Mouse (Mus musculus) heart, postnatal 4 days (tissue): ENCODE results near the gene Gys2. TPM values are rescaled to one million over a fixed set of nuclear protein-coding genes. Genes with fewer than 3 reads are reported as not detected.

Source experiments
- DNase-seq: peaks from one replicate; pipeline ENCODE4 v3.0.0; 2021
- total RNA-seq, 2 experiments: library from RNA; stranded (reverse); gene quantifications; 2 replicates each; pipeline ENCODE4 v1.2.3; 2021

Gene Gys2
- total RNA-seq, 2 experiments from 2014 or later: not detected

DNA sequence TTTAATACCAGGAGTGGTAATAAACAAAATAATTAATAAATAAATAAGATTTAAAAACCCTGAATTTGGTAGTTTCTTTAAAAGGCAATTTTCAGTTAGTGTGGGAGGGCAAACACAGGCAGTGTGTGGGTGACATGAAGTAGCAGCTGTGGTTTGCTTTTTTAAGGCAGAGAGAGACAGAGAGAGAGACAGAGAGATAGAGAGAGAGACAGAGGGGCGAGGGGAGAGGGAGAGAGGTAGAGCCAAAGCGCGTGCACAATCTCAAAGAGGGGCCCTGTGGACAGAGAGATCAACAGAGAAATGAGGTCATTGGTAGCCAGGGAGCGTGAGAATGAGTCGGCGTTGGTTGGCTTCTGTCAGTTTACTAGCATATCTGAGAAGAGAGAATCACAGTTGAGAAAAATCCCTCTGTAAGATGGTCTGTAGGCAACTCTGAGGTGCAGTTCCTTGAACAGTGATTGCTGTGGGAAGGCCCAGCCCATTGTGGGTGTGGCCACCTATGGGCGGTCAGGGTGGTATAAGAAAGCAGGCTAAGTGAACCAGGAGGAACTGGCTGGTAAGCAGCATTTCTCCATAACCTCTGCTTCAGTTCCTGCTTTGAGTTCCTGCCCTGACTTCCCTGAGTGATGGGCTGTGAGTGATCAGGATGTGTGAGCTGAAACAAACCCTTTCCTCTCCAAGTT is 17.5 kb downstream of the Gys2 start:
- no peak for DNase-seq

DNA sequence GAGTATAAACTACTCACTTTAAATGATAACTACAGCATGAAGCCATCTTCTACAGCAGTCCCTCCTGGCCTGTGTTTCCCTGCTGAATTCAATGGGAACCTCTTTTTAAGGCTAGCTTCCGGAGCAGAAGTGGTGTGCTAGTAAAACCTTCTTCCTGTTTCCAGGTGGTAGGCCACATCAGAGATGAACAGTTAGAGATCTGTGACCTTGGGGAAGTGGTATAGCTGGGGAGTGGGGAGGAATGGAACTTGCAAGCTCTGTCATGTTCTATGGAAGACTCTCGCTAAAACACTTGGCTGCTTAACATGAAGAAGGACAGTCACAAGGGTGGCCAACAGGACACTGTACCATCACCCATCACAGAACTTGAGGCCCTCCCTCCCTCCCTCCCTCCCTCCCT is 19.6 kb downstream of the Gys2 start:
- no peak for DNase-seq

DNA sequence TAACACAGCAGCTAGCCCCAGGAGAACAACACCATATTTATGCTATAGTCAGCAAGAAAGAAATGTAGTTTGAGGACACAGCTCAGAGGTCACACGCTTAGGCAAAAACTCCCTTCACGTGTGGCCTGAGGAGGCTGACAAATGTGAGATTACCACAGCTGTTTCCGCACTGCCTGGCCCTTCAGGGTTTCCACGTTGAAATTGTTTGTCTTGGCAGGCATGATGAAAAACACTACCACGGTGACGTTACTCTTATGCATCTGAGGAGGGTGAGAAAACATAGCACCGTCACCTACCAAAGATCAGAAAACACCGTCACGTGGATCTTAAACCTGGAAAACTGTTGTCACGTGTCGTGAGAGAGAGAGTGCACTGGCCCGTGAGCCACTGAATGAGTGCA is 21.5 kb downstream of the Gys2 start:
- no peak for DNase-seq

DNA sequence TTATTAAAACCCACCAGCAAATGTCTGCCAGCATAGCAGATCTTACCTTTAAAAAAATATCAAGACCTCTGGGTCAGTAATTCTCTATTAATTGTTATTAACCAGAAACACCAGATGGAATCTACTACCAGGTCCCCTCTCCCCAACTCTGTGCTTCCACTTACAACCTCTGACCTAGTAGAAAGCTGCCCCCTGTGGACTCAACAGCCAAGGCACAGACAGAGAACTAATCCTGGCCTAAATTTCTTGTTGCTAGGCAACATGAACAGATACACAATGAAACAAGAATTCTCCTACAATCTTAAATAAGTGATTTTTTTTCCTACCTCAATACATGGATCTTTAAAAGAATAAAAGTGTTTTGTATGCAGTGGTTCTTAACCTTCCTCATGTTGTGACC is 43.8 kb downstream of the Gys2 start:
- DNase-seq: no peak

DNA sequence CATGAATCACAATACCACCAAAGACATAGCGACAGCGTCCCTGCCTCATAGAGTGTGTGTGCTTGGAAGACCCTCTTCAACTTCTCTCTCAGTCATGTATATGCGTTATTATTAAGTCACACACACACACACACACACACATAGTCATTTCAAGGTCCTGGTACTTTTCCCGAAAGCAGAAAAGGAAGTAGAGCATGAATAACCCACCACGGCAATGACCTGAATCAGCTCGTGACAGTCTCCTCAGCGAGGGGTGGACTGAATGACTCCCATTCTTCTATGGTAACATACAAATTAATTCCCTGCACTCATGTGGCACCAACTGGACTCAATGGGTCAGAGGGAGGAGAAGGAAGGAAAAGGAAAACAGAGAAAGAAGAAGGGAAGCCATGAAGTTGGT is 47.9 kb downstream of the Gys2 start:
- DNase-seq: no peak

DNA sequence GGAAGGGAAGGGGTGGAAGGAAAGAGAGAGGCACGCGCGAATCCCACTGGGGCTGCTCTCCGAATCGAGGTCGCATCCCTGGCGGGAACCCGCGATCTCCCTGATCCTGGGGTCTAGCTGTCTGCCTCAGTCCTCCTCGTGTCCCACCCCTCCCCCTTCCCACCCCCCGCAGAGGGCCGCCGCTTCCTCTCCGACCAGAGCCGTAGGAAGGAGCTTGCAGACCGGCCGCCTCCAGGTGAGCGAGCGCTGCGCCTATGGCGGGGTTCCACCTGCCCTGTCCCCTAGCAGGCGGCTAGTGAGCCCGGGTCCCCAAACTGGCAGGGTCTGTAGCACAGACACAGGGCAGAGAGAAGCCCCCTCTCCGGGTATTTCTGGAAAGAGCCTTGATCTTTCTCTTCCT is 58.3 kb downstream of the Gys2 start:
- no peak for DNase-seq

DNA sequence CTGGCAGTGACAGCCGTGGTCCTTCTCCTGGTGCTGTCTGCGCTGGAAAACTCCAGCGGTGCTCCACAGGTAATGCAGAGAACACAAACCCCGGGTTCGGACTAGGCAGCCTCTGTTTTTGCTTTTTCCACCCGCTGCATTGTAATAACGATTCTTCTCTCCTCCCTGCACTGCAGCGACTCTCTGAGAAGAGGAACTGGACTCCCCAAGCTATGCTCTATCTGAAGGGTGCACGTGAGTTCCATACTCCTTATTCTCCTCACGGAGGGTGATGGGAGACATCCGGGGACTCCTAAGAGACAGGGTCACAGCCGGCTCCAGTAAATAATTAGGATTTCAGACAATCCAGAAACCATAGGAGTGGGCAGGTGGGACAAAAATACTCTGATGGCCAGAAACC is 59.1 kb downstream of the Gys2 start:
- DNase-seq: no peak

DNA sequence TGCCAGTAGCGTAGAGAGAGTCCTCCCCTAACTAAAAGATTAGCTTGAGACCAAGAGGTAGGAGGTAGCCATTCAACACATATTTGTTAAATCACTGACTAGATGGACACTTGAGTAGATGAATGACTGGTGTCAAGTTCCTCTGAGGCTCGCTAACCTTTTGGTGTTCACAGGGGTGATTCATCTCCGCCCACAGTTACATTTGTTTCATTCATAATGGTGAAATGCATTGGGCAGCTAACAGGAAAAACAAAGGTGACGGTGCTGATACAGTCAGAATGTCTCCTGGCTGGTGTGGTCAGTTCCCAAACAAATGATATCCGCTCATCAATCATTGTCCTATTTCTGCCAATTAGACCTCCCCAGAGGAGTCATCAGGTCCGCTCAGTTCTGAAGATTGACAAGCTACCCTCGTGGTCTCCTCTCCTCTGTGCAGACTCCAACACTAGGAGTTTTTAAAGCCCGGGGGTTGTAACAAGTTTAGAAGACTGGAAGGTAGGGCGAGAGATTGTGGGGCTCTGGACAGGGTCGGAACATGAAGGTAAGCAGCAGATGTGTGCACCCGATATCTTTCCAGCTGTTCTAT is 59.9 kb downstream of the Gys2 start, which contains the start of gene Spx:
TSS of gene Spx (plus strand) at position 536 of the 586 bp plus-strand sequence.
- no peak for DNase-seq

DNA sequence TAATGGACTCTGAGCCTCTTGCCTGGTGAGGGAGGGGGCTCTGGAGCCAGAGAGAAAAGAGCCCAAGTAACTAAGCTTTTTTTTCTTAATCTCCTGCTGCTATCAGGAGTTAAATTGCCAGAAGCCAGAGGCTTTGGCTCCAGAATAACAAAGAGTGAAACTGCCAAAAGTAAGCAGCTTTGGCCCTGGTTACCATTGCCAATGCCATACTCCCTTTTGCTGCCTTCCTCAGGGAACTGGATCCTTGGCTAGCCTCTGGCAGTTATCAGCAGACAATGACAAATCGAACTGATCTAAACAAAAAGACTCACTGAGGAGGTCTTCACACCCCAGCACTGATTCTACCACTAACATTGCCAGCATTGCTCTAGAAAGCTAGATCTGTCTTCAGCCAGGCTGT is 61.8 kb downstream of the Gys2 start:
- no peak for DNase-seq

DNA sequence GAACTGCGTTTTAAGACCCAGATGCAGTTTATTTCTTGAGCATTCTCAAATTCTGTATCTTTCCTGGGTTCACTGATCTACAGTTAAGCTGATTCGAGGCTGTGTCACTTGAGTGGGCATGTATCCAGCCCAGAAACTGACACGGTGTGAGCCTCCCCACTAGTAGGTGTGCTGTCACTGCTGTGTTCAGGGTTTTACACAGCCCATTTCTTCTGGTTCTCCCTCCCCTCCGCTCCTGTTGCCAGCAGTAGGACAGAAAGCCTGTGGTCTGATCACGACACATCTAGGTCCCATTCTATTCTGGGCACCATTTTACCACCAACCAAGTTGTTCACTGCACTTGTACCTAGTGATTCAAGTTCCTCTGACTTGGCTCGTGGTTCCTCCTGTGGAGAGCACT is 77.2 kb downstream of the Gys2 start:
- DNase-seq: no peak

DNA sequence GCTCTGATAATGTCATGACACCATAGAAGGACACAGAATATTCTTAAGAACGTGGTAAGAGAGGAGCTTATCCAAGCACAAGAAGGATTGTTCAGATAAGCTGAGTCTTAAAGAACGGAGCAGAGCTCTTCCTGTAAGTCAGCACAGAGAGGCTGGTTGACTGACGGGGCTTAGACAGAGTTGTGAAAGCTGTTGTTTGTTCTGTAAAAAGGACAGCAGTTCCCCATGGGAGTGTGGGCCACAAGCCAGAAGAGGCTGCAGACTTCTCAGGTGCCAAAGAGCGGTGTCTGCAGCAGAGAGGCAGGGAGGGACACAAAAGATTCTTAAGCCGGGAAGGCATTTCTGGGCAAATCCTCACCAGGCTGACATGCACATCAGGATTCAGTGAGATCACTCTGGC is 78.2 kb downstream of the Gys2 start:
- no peak for DNase-seq

DNA sequence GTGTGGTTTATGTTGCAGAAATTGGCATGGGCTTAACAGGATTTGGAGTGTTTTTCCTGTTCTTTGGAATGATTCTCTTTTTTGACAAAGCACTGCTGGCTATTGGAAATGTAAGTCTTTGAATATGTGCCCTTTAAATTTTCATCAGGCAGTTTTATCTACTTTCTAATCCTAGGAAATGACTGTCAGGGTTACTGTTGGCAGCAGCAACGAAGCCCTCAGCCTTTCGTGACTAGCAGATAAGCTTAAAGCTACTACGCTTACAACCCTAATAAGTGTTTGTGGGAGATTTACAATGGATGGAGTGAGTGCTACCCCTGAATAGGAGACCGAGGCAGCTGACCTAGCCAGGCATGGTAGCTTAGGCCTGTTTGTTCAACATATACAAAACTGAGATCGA is 80.6 kb downstream of the Gys2 start:
- no peak for DNase-seq

DNA sequence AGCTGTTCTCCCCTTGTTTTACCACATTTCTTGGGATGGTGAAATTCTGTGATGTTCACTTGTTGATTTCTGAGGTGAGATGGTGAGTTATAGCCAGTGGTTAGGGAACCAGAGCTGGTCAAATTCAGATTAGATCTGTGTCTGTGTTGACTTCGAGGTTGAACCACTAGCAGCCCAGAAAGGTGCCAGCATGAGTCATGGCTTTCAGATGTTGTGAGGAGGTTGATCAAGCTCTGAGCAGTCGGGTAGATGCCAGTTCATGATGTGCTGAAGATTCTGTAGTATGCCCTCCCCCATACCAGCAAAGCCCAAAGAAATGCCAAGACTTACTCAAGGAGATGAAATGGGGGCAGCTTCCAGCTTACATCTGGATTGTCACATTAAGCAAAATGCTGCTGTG is 83.8 kb downstream of the Gys2 start:
- no peak for DNase-seq

DNA sequence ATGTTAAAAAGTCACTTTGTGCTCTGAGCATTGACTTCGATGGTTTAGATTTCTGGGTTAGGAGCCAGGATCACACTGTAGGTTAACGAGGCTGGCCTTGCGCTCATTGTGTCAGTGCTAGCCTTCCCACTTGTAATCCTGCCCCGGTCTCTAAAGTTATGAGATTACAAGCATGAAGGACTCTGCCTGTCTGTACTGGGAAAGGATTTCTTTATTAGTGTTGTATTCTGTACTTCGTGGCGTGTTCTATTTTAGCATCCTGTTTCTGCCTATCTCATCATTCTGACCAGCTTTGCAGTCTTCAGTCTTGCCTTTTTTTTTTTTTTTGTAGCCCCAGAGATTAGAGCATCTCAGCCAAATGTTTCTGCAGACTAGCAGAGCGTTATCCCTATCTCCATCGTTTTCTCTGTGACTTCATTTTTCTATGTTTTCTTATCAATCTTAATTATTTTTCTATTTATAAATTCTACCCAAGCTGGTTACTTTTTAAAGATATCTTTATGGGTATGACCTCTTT is 85.1 kb downstream of the Gys2 start:
- DNase-seq: no peak

DNA sequence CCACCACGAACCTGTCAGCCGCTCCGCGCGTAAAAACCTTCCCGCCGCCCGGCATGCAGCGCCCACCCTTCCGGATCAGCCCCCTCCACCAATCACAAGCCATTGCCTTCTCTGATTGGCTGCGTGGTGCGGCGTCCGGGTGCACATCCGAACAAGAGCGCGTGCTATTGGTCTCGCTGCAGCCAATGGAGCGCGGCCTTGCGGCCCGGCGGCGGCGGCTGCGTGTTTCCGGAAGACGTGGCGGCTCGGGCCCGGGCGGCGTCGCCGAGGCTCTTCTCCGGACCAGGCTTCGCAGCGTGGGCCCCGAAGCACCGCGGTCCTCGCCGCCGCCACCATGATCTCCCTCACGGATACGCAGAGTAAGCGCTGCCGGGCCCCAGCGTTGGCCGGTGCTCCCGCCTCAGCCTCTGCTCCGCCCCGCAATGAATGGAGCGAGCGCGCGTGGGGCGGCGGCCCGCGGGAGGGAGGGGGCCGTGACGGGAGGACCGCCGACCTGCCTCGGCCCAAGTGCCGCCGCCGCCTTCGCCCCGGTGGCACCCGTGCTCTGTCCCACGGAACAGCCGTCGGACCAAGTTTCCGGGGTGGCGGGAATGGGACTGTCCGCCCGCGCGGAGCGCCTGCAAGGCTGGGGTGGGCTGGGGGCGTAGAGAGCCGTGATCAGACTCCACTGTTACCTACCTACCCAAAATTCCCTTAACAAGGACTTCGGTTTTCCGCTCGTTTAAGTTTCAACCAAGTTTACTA is 85.7 kb downstream of the Gys2 start, which contains the start of the genes Recql and Golt1b:
TSS of gene Recql (minus strand) at position 77 of the 744 bp plus-strand sequence.
TSS of gene Golt1b (plus strand) at position 211 of the 744 bp plus-strand sequence.
- peak; percentile 99 for DNase-seq

DNA sequence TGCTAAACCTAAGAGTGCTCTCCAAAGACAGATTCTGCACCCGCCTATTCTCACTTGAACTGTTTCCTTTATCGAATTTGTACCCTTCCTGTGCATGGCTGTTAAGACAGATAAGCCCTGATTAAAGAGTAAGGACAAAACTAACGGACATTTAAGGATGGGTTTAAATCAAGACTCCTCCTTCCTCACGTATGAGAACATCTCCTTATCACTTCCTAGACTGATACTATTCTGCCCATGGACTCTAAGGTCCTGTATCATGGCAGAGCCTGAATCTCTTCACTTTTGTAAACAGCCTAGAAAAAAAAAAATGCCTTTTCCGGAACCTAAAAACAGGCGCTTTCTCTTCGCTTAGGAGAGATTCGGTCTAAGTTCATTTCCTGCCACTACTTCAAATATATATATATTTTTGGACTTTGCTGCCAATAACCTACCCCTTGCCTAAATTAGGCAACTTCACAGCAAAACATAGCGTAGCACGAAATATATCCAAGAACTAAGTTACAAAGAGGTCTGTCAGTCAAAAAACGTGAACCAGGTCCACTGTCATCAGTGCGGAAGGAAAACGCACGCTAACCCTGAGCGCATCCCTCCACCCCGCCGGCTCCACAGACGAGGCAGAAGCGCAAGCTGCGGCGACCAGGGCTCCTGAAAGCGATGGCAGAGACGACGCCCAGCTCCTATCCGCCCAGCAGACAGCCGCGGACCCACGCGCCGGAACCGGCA is 86.5 kb downstream of the Gys2 start:
- no peak for DNase-seq

DNA sequence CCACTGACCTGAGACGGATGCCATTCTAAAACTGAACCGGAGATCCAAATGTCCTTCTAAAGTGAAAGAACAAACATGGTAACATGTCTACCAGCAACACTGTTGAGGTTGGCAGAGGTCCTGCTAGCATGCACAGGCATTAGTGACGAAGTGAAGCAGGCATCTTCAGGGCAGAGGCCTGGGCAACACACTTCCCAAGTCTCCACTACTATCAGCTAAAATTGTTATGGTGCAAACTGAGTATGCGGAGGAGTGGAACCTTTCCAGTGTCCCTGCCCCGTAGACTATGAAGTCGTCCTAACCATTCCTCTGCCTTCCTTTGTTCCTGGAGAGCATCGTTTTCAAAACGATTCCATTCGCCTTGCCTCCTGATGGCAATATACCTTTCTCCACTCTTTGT is 88.4 kb downstream of the Gys2 start:
- no peak for DNase-seq

DNA sequence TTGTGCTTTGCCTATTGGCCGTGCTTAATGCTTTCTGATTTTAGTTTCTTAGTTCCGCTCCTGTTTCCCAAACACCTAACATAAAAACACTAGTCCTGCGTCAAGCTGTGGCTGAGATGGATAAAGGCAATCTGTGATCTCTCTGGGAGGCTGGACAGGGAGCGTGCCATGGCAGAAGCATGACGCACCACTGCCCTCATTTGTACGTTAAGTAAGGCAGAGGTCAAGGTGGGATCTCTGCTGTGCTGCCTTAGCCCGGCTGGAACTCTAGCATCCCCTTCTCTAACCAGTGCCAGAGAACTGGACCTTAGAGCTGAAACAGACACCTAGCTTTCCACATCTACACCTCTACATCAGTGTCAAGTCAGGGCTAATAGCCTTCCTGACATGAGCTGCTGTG is 91.3 kb downstream of the Gys2 start:
- no peak for DNase-seq

DNA sequence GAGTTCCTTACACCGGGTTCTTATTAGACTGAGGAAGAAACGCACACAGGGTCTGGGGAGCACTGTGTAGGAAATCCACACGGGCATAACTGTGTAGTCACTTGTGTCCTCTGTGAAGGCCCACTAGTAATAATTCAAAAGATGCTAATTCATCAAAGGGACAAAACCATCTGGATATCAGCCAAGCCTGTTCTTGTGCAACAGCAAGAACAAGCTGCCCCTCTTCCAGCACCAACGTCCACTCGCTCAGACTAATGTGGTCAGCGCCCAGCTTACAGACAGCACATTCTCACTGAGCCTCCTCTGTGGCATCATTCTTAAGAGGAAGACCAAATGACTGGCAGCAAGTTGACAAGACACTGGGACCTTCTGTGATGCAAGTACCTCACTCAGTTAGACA is 92.9 kb downstream of the Gys2 start:
- DNase-seq: no peak

DNA sequence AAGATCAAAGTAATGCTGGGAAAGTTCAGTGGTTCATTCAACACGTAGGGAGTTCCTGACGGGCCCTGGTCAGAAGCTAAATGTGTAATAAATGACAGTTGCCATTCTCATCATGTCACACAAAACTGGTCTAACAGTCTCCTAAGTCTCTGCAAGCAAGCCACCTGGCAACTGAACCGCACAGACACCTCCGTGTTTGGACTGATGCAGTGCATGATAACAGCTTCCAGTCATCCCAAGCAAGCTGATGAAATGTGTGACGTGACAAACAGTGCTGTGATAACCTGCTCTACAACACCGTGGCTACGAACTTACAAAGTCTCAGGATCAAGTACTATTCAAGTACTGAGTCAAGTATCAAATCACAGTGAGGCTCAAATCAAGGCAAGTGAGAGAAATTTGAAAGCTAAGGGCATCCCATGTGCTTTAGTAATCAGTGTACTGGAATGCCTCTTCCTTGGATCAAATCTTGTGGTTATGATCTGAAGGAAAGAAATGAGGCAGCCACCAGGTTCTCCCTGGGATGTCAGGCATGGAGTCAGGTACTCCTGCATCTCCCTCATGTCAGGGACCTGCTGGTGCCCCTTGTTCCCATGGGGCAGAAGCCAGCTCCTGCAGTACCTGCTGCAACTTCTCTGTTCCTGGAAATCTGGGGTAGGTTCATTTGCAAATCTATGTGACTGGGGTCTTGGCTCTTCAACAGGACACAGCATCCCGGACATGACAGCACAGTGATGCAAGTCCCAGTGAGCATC is 94.2 kb downstream of the Gys2 start:
- DNase-seq: no peak

DNA sequence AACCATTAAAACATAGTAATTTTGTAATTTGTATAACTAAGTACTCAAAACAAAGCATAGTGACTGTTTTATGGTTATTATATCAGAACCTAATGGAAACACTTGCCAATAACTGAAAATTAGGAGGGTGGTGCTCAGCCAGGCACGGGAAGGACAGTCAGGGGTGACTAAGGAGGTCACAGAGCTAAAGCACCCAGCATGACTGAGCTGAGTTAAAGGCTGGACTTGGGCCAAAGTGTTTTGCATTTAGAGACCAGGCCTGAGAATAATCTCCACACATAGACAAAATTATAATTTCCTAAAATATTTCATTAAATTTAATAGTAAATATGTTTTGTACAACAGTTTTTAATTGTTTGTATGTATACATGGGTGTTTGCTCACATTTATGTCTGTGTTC is 95.8 kb downstream of the Gys2 start:
- DNase-seq: no peak
